Mouse (Mus musculus): ENCODE results near the gene Hivep1. TPM values are rescaled to one million over a fixed set of nuclear protein-coding genes. Genes with fewer than 3 reads are reported as not detected.

Hivep1 gene
- total and polyA plus RNA-seq, 3 experiments = 2.2 to 15.9 TPM; not detected in 1

DNA sequence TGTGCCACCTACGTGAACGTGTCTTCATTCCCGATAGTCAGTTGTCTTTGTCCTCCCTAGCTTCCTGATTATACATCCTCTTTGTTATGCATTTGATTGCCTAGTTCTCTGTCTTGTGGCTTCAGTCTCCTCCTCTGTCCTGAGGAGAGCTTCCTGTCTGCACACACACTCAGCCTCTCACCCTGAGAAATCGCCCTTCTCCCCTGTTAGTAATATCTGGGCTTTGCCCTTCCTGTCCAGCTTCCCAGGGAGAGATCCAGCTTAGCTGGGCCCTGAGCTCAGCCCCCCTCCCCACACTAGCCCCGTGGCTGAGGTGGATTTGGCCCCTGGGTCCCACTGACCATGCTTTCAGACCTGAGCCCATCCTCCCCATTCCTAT is 98.2 kb downstream of the Hivep1 start:
- TF ChIP-seq RCOR1 (IDR thresholded peaks at IDR 0.05; ENCODE audit: low read depth, low read length) (no peak), ZC3H11A (IDR thresholded peaks at IDR 0.05; ENCODE audit: low read depth, low read length) (no peak), POLR2A (IDR thresholded peaks at IDR 0.05; ENCODE audit: control insufficient read depth in 1 of 2, insufficient read depth in 1 of 2, low read depth in 1 of 2, low read length in 2 of 2, poor library complexity in 1 of 2) (no peak), MAFK (IDR thresholded peaks at IDR 0.05; ENCODE audit: borderline replicate concordance, low read depth, low read length) (no peak), JUND (IDR thresholded peaks at IDR 0.05; ENCODE audit: low read depth, low read length) (no peak), MAX (IDR thresholded peaks at IDR 0.05; ENCODE audit: low read length) (no peak), NELFE (IDR thresholded peaks at IDR 0.05; ENCODE audit: low read depth, low read length) (no peak), TBP (IDR thresholded peaks at IDR 0.05; ENCODE audit: low read depth, low read length) (no peak)
- no peaks in the 10 kb centered on the region for H3K79me2 ChIP-seq (ENCODE audit: control insufficient read depth, insufficient read depth, low read length, poor library complexity)
- no peaks in the 10 kb centered on the region for H3K27me3 ChIP-seq (ENCODE audit: control insufficient read depth in 1 of 2, insufficient read depth in 2 of 2, low read length in 2 of 2)
- no peak overlapping the region for H3K4me3 ChIP-seq (ENCODE audit: control insufficient read depth in 1 of 2, insufficient read depth in 1 of 2, low read depth in 2 of 2, low read length in 2 of 2)
- H3K36me3 ChIP-seq (ENCODE audit: control insufficient read depth in 1 of 2, insufficient read depth in 2 of 2, low read length in 2 of 2) = no peaks in the 10 kb centered on the region
- no peaks in the 10 kb centered on the region for H3K9me3 ChIP-seq (replicated peaks; ENCODE audit: insufficient read depth, low read length)
- no peak overlapping the region for H3K27ac ChIP-seq (ENCODE audit: control insufficient read depth, low read depth, low read length)
- H3K4me1 ChIP-seq (ENCODE audit: control insufficient read depth in 1 of 2, insufficient read depth in 2 of 2, low read length in 2 of 2) = no peaks in the 10 kb centered on the region
- H3K9ac ChIP-seq (ENCODE audit: control insufficient read depth, low read depth, low read length, poor library complexity, severe bottlenecking) = no peak overlapping the region
- no peak for DNase-seq (ENCODE audit: low read depth, low spot score)

- no peaks in the 10 kb centered on the region for H3K36me3 ChIP-seq (ENCODE audit: control insufficient read depth in 1 of 2, insufficient read depth in 2 of 2, low read length in 2 of 2)
- TF ChIP-seq ZNF384 (IDR thresholded peaks at IDR 0.05; ENCODE audit: low read depth, low read length) = no peak
- TF ChIP-seq ZMIZ1 (IDR thresholded peaks at IDR 0.05; ENCODE audit: low read depth, low read length) = no peak
- no peak for TF ChIP-seq SIN3A (IDR thresholded peaks at IDR 0.05; ENCODE audit: low read length)
- no peak for TF ChIP-seq HCFC1 (IDR thresholded peaks at IDR 0.05; ENCODE audit: low read depth, low read length)
- no peak for DNase-seq (ENCODE audit: low read depth, low spot score)
- no peaks in the 10 kb centered on the region for H3K79me2 ChIP-seq (ENCODE audit: control insufficient read depth, insufficient read depth, low read length, poor library complexity)
- H3K27me3 ChIP-seq (ENCODE audit: control insufficient read depth in 1 of 2, insufficient read depth in 2 of 2, low read length in 2 of 2) = no peaks in the 10 kb centered on the region
- H3K4me3 ChIP-seq (ENCODE audit: control insufficient read depth in 1 of 2, insufficient read depth in 1 of 2, low read depth in 2 of 2, low read length in 2 of 2) = no peak overlapping the region
- H3K27ac ChIP-seq (ENCODE audit: control insufficient read depth, low read depth, low read length) = no peak overlapping the region
- no peak overlapping the region for H3K9ac ChIP-seq (ENCODE audit: control insufficient read depth, low read depth, low read length, poor library complexity, severe bottlenecking)
- H3K4me1 ChIP-seq (ENCODE audit: control insufficient read depth in 1 of 2, insufficient read depth in 2 of 2, low read length in 2 of 2) = no peaks in the 10 kb centered on the region
- no peaks in the 10 kb centered on the region for H3K9me3 ChIP-seq (replicated peaks; ENCODE audit: insufficient read depth, low read length)
Observed at GRCm38 (mm10) chr13:42150462-42151127, 98.8 kb downstream of the Hivep1 start.

- peaks cover 0 to 12% of the 10 kb centered on the region in 2 experiments; a peak in 2 of 4 replicates for H3K4me1 ChIP-seq (ENCODE audit: control insufficient read depth in 1 of 2, insufficient read depth in 2 of 2, low read length in 2 of 2)
- H3K9me3 ChIP-seq (replicated peaks; ENCODE audit: insufficient read depth, low read length) = no peaks in the 10 kb centered on the region
- no peak overlapping the region for H3K27ac ChIP-seq (ENCODE audit: control insufficient read depth, low read depth, low read length)
- DNase-seq (ENCODE audit: low read depth, low spot score) = no peak
- H3K36me3 ChIP-seq (ENCODE audit: control insufficient read depth in 1 of 2, insufficient read depth in 2 of 2, low read length in 2 of 2) = peaks cover 0 to 7% of the 10 kb centered on the region in 2 experiments; a peak in 2 of 4 replicates
- H3K9ac ChIP-seq (ENCODE audit: control insufficient read depth, low read depth, low read length, poor library complexity, severe bottlenecking) = no peak overlapping the region
- H3K79me2 ChIP-seq (ENCODE audit: control insufficient read depth, insufficient read depth, low read length, poor library complexity) = no peaks in the 10 kb centered on the region
- no peak overlapping the region for H3K4me3 ChIP-seq (ENCODE audit: control insufficient read depth in 1 of 2, insufficient read depth in 1 of 2, low read depth in 2 of 2, low read length in 2 of 2)
- TF ChIP-seq USF1 (IDR thresholded peaks at IDR 0.05; ENCODE audit: low read depth, low read length) = no peak
- H3K27me3 ChIP-seq (ENCODE audit: control insufficient read depth in 1 of 2, insufficient read depth in 2 of 2, low read length in 2 of 2) = no peaks in the 10 kb centered on the region
Observed at GRCm38 (mm10) chr13:42158259-42158658, 106.4 kb downstream of the Hivep1 start.
